Mouse (Mus musculus) ES-E14 (cell line): ENCODE results near the gene Ptger1. TPM values are rescaled to one million over a fixed set of nuclear protein-coding genes. Genes with fewer than 3 reads are reported as not detected.

ENCODE experiments used
- DNase-seq: peaks from one replicate; pipeline ENCODE4 v3.0.0-alpha.2; 2013; ENCODE audit warnings: low read depth, low spot score
- H3K27ac ChIP-seq: 2 replicates; pipeline ENCODE4 v1.5.1; 2012; ENCODE audit warnings: low read depth, mild to moderate bottlenecking, low read length, moderate library complexity, mixed read lengths; ENCODE audit not compliant: poor library complexity, insufficient read depth, severe bottlenecking
- H3K36me3 ChIP-seq: 2 replicates; pipeline ENCODE4 v1.6.1; 2012; ENCODE audit warnings: mild to moderate bottlenecking, low read length, moderate library complexity, mixed read lengths; ENCODE audit not compliant: control insufficient read depth, poor library complexity, insufficient read depth, severe bottlenecking
- H3K4me1 ChIP-seq, 2 experiments: fragments of 150-350 bp in 1 of 2; sonication (generic) in 1 of 2; 2 replicates each; pipeline ENCODE4 v1.6.1; 2012; ENCODE audit warnings: low read length in 2 of 2, mild to moderate bottlenecking in 1 of 2, mixed read lengths in 1 of 2; ENCODE audit not compliant: control insufficient read depth in 2 of 2, insufficient read depth in 2 of 2, poor library complexity in 1 of 2
- H3K4me3 ChIP-seq, 2 experiments: fragments of 150-350 bp in 1 of 2; sonication (generic) in 1 of 2; 2 replicates each; pipeline ENCODE4 v1.5.1; 2012; ENCODE audit warnings: low read length in 2 of 2, low read depth in 1 of 2, mild to moderate bottlenecking in 1 of 2, mixed read lengths in 1 of 2; ENCODE audit not compliant: insufficient read depth in 1 of 2, poor library complexity in 1 of 2, severe bottlenecking in 1 of 2
- H3K9ac ChIP-seq: 2 replicates; pipeline ENCODE4 v1.6.1; 2012; ENCODE audit warnings: low read depth, mild to moderate bottlenecking, low read length, mixed read lengths; ENCODE audit not compliant: poor library complexity, insufficient read depth, severe bottlenecking
- H3K9me3 ChIP-seq: fragments of 150-350 bp; sonication (generic); 2 replicates; pipeline ENCODE4 v1.6.1; 2012; ENCODE audit warnings: low read depth, mild to moderate bottlenecking, low read length; ENCODE audit not compliant: control insufficient read depth, insufficient read depth
- CHD2 ChIP-seq: IDR thresholded peaks from 2 replicates; pipeline ENCODE4 v1.6.1; 2014; ENCODE audit warnings: mild to moderate bottlenecking, low read depth, low read length, inconsistent platforms
- HCFC1 ChIP-seq: IDR thresholded peaks from 2 replicates; pipeline ENCODE4 v1.6.1; 2012; ENCODE audit warnings: low read length, inconsistent platforms, borderline replicate concordance; ENCODE audit not compliant: insufficient read depth
- MAFK ChIP-seq: IDR thresholded peaks from 2 replicates; pipeline ENCODE4 v1.6.1; 2014; ENCODE audit warnings: mild to moderate bottlenecking, low read depth, low read length, inconsistent platforms; ENCODE audit not compliant: insufficient read depth
- ZC3H11A ChIP-seq: IDR thresholded peaks from 2 replicates; pipeline ENCODE4 v1.6.1; 2012; ENCODE audit warnings: low read depth, mild to moderate bottlenecking, inconsistent platforms, low read length, borderline replicate concordance
- ZNF384 ChIP-seq: IDR thresholded peaks from 2 replicates; pipeline ENCODE4 v1.6.1; 2012; ENCODE audit warnings: low read depth, low read length, inconsistent platforms
- in situ Hi-C, 2 experiments: fragments of 600-800 bp; cut with MboI; formaldehyde crosslinking; loops; one replicate each; pipeline ENCODE4 v1.15.1; 2025; ENCODE audit warnings: low sequenced_read_pairs in 2 of 2, inconsistent platforms in 1 of 2; ENCODE audit not compliant: unreplicated experiment in 2 of 2
- total RNA-seq: library from RNA; depleted of rRNA; stranded (reverse); fragments of 300-350 nt; gene quantifications from 2 replicates; pipeline ENCODE4 v1.2.3, GENCODE M21; 2012; rRNA removed

Ptger1 gene
- total RNA-seq: 1.7 and 2.4 TPM in 2 replicates

DNA sequence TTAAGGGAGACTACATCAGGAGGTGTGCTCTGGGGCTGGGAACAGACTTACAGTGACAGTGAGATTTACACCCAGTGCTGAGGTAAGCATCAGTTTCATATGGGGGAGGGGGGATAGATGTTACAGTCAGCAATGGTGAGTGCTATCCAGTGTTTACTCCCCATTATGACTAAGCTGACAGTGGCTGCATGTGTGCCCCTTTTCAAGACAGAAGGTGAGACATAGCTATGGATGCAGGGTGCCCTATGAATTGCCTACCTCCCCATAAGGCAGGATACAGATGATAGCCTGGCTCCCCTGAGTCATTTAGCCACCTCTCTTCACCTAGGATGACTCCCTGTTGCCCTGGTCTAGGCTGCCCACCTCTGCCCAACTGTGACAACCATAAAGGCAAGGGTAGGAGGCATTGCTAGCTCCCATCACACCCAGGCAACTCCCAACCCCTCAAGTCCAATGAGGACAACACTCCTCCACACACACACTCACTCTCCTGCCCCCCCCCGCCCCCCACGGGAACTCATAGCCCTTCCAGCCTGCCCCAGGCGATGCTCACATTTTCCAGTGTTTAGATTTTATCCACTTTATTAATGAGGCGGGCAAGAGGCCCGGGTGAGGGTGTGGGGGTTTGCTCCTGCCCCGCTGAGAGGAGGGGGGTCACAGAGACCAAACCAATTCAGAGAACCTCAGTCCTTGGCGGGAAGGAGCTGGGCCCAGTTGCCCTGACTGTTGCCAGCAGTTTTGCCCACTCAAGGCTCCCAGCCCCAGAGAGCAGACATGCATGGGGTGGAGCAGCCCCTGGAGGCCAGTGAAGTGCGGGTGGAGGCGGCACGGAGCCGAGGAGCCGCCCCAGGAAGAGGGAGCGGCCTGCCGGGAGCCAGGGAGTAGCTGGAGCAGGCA is at the start of gene Ptger1:
TSS of gene Ptger1 (plus strand) at position 710 of the 897 bp plus-strand sequence.
- Histone ChIP-seq H3K36me3 (peaks cover 6% of the 10 kb centered on the region; the same call in 1 of the 2 replicates), H3K9ac (no peak within 1 kb of the TSS), H3K4me1 (peaks cover 3 to 22% of the 10 kb centered on the region in 2 experiments; a peak in 3 of 4 replicates), H3K27ac (no peak within 1 kb of the TSS), H3K4me3 (no peak within 1 kb of the TSS; a peak in 1 of 4 replicates), H3K9me3 (no peaks in the 10 kb centered on the region)
- TF ChIP-seq HCFC1: no peak
- no peak for TF ChIP-seq ZNF384
- no peak for TF ChIP-seq CHD2
- no peak for TF ChIP-seq ZC3H11A
- in situ Hi-C loops: no loop called here
- no peak for DNase-seq

DNA sequence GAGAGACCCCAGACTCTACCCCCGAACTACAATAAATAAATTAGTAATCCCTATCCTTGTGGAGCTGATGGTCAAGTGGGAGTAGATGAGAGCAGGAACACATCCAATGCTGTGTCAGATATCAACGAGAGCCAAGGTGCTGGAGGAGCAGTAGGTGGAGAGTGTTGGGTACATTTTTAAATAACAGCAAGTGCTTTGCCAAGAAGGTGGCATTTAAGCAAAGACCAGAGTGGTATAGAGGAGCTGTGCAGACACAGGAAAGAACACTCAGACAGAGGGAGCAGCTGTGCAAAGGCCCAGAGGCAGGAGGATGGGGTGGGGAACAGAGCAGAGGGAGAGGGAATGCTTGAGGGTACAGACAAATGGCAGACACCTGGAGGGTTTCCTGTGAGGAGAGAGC is 49.4 kb upstream of the Ptger1 start:
- Histone ChIP-seq H3K4me3 (no peak overlapping the region), H3K9me3 (no peaks in the 10 kb centered on the region), H3K27ac (no peak overlapping the region), H3K36me3 (peaks cover 9% of the 10 kb centered on the region), H3K4me1 (peaks cover 0 to 2% of the 10 kb centered on the region in 2 experiments; a peak in 1 of 4 replicates), H3K9ac (no peak overlapping the region)
- in situ Hi-C loops: no loop called here
- TF ChIP-seq CHD2 (no peak), ZC3H11A (no peak), MAFK (no peak), ZNF384 (no peak), HCFC1 (no peak)
- no peak for DNase-seq

GRCm38 (mm10) chr8:83618566-83618965 is 47.9 kb upstream of the Ptger1 start:
- in situ Hi-C loops: no loop called here
- no peaks in the 10 kb centered on the region for H3K9me3 ChIP-seq
- no peak overlapping the region for H3K4me3 ChIP-seq
- peaks cover 0 to 2% of the 10 kb centered on the region in 2 experiments; a peak in 1 of 4 replicates for H3K4me1 ChIP-seq
- no peak for DNase-seq
- no peak overlapping the region for H3K9ac ChIP-seq
- H3K27ac ChIP-seq: no peak overlapping the region
- H3K36me3 ChIP-seq: peaks cover 2% of the 10 kb centered on the region
- no peak for TF ChIP-seq HCFC1
- no peak for TF ChIP-seq ZC3H11A
- TF ChIP-seq CHD2: no peak
- no peak for TF ChIP-seq ZNF384
- TF ChIP-seq MAFK: no peak

- Histone ChIP-seq H3K4me1 (peaks cover 0 to 2% of the 10 kb centered on the region in 2 experiments; a peak in 1 of 4 replicates), H3K36me3 (no peaks in the 10 kb centered on the region), H3K27ac (no peak overlapping the region), H3K4me3 (no peak overlapping the region), H3K9me3 (no peaks in the 10 kb centered on the region), H3K9ac (no peak overlapping the region)
- in situ Hi-C loops: no loop called here
- no peak for DNase-seq
- no peak for TF ChIP-seq ZNF384
- TF ChIP-seq CHD2: no peak
- TF ChIP-seq ZC3H11A: no peak
- no peak for TF ChIP-seq HCFC1
- TF ChIP-seq MAFK: no peak
Measured at GRCm38 (mm10) chr8:83619568-83620285, 46.8 kb upstream of the Ptger1 start.
